Mouse (Mus musculus): Measurements from ENCODE around the gene Gm6803.
"Not testable (repeated sequence)": the region's sequence is repeated elsewhere in the genome, so short reads cannot be mapped to it uniquely, and the experiment has no call there.

Gm6803 gene

DNA sequence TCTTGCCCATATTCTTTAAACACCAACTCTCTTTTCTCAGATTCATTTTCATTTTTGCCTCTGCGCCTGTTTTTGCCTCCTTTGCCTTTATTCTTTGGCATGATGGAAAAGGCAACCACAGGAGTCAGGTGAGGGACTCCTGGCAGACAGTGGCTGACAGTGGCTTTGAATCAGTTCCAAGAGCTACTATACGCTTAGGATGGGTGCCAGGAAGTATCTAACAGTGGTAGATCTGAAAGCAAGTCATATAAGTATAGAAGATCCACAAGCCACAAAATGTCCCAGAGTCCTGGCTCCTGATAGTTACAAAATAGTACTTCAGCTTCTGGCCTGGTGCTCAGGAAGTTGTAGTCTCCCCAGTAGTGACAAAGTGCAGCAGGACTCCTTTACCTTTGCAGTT is at the start of gene Gm6803:
Gene Gm6803 (minus strand): TSS at position 101 of the 400 bp plus-strand sequence.
- not testable (repeated sequence) for DNase-seq (ENCODE audit: low spot score in 2 of 2)

DNA sequence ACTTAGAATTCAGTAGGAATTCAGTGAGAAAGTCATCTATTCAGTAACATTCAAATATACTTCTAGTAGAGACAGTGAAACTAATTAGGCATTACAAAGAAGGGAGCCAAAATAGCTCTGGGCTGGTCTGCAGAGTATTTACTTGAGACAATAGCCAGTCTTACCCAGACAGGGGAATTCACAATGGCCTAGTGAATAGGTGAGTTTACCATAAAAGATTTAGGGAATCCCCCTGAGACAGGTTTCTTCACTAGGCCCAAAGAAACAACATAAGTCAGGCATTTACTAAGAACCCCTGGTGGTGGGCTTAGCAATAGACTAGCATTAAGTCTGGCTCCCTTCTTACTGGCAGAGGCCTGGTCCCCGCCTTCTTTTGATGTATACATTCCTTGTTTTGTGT is 26.7 kb upstream of the Gm6803 start:
- DNase-seq (ENCODE audit: low spot score in 2 of 2) = not testable (repeated sequence)

DNA sequence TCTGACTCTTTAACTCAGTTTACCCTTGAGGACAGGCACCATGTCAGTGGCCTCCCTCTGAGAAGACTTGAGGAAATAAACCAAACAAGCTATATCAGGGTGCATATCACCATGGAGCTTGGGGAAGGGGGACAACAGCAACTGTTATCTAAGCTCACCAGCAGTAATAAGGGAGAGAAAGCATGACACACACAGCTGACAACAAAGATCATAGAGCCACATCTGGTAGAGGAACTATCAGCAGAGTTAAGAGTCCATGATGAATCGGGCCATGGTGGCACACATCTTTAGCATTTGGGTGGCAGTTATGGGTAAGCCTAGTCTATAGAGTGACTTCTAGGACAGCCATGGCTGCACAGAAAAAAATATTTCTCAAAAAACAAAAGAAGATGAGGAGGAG is 21.1 kb upstream of the Gm6803 start:
- not testable (repeated sequence) for DNase-seq (ENCODE audit: low spot score in 2 of 2)

DNA sequence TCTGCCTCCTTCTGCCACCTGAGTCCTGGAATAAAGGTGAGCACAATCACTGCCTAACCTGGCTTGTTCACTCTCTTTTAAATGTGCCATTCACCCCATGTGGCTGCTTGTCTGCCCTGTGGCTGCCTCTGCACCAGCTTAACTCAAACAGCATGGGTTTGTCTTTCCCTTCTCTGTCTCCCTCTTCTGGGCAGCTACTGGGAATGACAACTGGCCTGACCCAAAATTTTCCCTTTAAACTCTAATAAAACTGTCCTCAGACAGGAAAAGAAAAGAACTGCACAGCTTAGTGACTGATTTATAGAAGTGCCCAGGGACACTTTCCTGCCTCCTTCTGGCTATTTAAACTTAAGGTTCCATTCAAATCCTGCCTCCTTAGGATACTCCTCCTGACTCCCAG is 20.5 kb upstream of the Gm6803 start:
- DNase-seq (ENCODE audit: low spot score in 2 of 2) = not testable (repeated sequence)

DNA sequence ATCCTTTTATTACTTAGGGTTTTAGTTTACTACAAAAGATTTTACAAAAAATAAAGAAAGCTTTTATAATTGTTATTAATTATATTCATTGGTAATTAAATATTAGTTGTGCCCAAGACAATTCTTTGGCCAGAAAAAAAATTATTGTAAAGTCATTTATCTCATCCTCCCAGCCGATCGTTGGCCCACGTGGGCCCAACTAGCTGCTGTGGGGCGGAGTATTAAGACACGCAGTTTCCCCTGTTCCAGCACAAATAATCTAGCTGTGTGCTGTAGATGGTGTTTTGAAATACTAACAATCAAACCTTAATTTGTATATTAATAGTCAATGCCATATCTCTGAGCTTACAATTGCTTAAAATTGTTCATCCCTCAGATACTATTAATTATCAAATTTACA is 13.7 kb upstream of the Gm6803 start:
- DNase-seq (ENCODE audit: low spot score in 2 of 2) = not testable (repeated sequence)

DNA sequence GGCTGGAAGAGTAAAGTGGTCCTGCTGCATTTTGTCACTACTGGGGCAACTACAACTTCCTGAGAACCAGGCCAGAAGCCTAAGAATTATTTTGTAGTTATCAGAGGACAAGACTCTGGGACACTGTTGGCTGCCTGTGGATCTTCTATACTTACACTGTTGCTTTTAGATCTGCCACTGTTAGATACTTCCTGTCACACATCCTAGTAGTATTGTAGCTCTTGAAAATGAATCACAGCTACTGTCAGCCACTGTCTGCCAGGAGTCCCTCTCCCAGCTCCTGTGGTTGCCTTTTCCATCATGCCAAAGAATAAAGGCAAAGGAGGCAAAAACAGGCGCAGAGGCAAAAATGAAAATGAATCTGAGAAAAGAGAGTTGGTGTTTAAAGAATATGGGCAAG is 8.1 kb upstream of the Gm6803 start, which contains the start of gene Gm2056:
Gene Gm2056 (plus strand): TSS at position 301 of the 400 bp plus-strand sequence.
- not testable (repeated sequence) for DNase-seq (ENCODE audit: low spot score in 2 of 2)

DNA sequence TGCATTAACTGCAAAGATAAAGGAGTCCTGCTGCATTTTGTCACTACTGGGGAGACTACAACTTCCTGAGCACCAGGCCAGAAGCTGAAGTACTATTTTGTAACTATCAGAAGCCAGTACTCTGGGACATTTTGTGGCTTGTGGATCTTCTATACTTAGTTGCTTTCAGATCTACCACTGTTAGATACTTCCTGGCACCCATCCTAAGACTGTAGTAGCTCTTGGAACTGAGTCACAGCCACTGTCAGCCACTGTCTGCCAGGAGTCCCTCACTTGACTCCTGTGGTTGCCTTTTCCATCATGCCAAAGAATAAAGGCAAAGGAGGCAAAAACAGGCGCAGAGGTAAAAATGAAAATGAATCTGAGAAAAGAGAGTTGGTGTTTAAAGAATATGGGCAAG is 7.0 kb downstream of the Gm6803 start, which contains the start of gene Gm2075:
Gene Gm2075 (plus strand): TSS at position 301 of the 400 bp plus-strand sequence.
- not testable (repeated sequence) for DNase-seq (ENCODE audit: low spot score in 2 of 2)

DNA sequence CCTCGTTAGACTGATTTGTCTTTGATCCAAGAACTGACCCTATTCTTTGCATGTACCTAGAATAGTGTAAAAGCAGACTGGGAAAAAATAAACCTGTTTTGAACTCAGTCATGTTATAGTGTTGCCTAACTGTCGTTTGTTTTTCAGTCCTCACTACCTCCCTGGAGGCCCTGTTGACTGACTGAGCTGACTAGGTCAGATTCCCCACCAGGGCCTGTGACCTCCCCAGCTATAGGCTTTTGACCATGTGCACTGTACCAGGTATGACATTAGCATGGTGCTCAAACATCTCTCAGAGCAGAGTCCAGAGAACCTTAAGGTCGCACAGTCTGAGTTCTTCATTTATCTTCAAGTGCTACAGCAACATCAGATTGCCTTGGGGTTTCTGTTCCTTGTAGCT is 14.5 kb downstream of the Gm6803 start:
- not testable (repeated sequence) for DNase-seq (ENCODE audit: low spot score in 2 of 2)

DNA sequence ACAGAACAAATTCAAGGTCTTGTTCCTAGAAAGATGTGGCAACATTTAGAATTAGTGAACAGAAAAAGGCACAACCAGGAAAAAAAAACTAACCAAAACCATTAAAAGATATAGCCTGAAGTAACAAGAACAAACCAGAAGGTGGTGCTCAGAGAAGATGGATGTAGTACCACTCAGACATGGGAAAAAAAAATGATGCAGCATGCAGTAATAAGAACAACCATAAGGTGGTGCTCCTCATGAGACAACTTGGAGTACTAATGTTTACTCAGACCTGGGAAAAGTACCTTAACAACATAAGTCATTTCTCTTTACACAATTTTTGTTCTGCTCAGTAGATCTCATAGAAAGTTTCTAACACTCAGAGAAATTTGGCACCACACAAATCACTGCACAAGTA is 34.6 kb downstream of the Gm6803 start:
- DNase-seq (ENCODE audit: low spot score in 2 of 2) = not testable (repeated sequence)
